Mouse (Mus musculus) urinary bladder, postnatal 4 days (tissue): ENCODE data around the gene Etfbkmt.
"Not testable (repeated sequence)": the region's sequence is repeated elsewhere in the genome, so short reads cannot be mapped to it uniquely, and the experiment has no call there.

Source experiments
- DNase-seq, 2 experiments: peaks; one replicate each; pipeline ENCODE4 v3.0.0; 2021 to 2022; ENCODE audit warnings: low spot score in 2 of 2

Etfbkmt gene

DNA sequence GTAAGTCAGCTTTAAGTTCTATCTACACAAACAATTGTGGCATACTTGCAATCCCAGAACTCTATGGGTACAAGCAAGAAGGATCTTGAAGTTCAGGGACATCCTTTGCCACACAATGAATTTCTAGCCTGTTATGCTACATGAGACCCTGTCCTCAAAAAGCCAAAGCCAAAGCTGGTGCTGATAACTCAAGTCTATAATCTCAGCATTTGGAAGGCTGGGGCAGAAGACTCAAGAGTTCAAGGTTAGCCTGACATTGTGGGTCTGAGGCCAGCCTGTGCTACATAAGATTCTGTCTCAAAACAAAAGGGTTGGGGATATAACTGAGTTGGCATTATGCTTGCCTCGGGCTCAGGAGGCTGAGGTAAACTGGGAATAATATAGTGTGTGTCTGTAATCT, 47.7 kb downstream of the Etfbkmt start:
- no peak for DNase-seq

DNA sequence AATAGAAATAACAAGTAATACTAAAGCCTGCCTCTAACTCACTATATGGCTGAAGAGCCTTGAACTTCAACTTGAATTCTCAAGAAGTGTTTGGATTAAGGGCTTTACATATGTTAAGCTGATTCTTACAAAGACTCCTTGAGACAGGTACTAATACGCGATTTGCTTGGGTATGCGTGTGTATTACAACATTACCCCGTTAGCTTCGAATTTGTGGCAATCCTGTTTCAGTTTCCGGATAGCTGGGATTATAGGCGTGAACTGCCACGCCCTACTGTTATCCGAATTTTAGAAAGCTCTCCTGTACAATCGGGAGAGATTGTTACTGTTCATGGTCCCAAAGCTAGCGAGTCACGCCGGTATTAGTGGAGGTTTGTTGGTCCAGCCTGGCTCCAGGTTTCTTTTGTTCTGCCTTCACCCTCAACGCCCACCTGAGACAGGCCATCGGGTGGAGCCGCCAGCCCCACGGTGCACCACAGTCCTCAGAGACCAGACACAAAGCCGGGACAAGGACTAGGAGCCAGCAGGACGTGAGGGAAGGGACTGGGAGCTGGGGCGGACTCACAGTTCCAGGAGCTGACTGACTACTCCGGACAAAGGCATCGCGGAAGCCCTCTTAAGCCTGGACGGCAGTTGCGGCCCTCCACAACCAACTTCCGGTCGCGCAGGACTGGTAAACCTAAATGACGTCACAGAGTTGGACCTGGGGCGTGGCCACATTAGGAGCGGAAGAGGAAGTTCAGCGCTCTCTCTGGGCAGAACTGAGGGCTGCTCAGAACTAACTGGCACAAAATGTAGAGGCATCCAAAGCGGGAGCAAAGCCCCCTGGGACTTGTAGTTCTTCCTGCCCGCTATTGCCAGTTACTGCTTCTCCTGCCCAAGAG, 48.6 kb downstream of the Etfbkmt start, which contains the start of gene Amn1:
Amn1 (minus strand) TSS at position 672 of the 884 bp plus-strand sequence.
- DNase-seq: peak; percentile 92 to 96

DNA sequence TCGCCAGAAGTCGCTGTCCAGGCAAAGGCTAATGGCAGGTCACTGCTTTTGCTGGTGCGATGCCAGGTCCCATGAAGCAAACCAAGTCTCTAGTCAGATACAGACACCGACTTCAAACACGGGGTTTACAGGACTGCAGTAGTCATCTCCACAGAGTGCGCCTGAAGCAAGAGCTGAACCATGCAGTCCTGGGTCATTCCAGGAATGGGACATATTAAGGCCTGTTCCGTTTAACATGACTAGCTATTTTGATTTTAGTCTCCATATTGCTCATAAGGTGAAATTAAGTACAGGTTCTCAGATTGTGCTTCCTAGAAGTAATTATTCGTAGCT, 49.2 kb downstream of the Etfbkmt start:
- DNase-seq: no peak

DNA sequence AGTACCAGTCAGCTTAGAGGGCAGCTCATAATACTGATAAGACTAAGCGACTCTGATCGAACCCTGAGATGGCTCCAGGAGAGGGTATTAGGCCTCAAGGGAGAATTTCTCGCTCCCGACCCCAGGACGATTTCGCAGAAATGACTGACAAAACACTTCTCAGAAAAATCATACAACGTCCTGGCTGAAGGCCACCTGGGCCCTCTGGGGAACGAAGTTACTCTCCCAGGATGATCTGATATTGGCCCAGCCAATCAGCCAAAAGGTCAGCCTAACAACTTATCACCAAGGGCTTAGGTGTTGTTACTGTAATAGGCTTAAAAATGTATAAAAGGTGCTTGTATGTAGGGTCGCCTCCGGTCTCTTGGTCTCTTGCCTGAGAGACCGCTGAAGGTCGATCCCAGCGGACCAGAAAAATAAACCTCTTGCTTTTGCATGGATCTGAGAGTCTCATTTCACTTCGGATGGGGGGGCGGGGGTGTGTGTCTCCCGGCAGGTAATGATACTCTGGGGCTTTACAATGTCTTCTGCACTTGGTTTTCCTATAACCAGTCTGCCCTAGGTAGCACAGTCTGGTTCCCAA, 49.8 kb downstream of the Etfbkmt start:
- DNase-seq: no peak

DNA sequence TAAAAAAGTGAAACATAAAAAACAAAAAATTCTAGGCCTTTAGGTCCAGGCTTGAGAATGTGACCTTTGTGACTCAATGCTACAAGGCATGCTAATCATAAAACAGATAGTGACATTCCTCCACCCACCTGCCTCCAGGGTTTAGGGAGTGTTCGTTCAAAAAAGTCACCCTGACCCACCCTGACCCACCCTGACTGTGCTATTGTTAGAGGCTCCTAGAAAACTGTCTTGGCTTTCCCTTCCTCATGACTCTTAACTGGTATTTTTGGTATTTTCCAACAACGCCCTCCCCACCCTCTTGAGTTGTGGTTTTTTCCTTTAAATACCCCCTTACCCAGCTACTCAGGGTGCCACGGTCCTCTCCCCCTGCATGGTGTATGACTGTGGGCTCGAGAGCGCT, 52.3 kb downstream of the Etfbkmt start:
- DNase-seq: not testable (repeated sequence)

DNA sequence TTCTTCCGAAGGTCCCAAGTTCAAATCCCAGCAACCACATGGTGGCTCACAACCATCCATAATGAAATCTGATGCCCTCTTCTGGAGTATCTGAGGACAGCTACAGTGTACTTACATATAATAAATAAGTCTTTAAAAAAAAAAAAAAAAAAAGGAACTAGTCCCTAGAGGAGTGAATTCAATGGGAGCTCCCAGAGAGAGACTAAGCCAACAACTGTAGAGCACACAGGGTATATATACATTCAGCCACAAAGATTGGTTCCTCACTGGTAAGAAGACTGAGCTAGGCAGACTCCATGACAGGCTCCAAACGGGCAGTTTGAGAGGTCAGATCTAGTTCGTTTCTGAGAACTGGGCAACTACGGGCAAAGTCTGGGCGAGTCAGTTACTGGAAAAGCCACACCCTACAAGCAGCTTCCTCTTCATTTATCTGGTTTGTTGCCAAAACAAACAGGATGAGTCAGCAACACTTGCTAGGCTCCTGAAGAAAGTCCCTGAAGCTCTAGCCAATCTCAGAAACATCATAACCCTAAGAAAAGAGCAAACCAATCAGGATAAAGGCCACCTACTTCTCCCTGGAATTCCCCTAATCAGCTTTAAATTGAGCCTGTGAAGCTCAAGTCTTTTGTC, 53.7 kb downstream of the Etfbkmt start:
- no peak for DNase-seq

DNA sequence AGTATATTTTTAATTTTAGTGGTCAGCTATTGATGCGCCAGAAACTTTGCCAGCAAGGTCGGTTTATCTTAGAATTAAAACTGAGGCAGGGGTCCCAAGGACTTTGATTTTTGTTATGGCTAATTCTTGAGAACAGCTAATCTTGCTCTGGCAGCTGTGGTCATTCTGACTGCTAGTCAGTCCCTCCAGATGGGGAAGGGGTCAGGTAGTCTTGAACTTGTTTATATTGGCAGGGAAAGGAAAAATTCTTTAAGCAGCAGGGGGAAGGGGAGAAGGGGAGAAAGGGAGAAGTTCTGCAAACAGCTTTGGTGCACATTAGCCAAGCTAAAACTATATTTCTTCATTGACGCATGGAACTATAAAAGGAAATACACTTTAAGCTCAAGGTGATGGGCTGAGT, 57.5 kb downstream of the Etfbkmt start:
- no peak for DNase-seq

DNA sequence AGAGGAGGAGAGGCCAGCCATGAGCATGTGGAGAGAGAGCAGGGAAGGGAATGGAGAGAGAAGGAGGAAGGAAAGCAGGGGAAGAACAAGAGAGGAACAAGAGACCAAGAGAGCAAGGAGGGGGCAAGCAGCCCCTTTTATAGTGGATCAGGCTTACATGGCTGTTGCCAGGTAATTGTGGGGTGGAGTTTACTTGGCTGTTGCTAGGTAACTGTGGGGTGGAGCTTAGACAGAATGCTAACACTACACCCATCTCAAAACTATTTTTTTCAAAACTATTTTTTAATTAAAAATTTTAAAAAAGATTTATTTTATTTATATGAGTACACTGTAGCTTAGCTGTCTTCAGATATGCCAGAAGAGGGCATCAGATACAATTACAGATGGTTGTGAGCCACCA, 58.9 kb downstream of the Etfbkmt start:
- DNase-seq: no peak
